Mouse (Mus musculus): ENCODE results near the gene Gucy2d. TPM values are rescaled to one million over a fixed set of nuclear protein-coding genes. Genes with fewer than 3 reads are reported as not detected.

Gucy2d gene
- polyA plus RNA-seq, 1 experiment, result 8.7 TPM

DNA sequence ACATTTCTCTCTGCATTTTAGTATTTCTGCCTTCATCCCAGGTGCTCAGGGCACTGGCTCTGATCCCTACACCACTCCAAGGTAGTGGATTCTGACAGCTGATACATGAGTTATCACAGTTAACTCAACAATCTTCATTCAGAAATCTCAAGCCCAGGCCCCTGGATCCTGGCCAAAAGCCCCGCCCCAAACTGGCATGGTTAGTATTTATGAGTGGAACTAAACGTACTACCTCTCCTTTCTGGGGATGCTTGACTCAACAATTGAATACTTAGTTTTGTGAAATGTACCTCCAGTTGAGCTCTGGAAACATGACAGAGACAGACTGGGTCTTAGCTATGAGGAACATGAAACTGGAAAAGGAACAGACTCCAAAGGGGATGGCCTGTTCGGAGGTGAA, 6.7 kb downstream of the Gucy2d start:
- H3K4me3 ChIP-seq (ENCODE audit: control insufficient read depth, low read depth, low read length), result no peak overlapping the region
- no peak overlapping the region for H3K27ac ChIP-seq (ENCODE audit: control insufficient read depth, insufficient read depth, low read depth, low read length)
- no peaks in the 10 kb centered on the region for H3K27me3 ChIP-seq (ENCODE audit: control insufficient read depth, insufficient read depth, low read length)
- no peak for TF ChIP-seq CTCF (IDR thresholded peaks at IDR 0.05; ENCODE audit: control insufficient read depth, insufficient read depth, insufficient replicate concordance, low read depth, low read length)
- TF ChIP-seq POLR2A (IDR thresholded peaks at IDR 0.05; ENCODE audit: control insufficient read depth, low read depth, low read length), result no peak
- H3K36me3 ChIP-seq (ENCODE audit: control insufficient read depth, insufficient read depth, low read length), result no peaks in the 10 kb centered on the region
- H3K4me1 ChIP-seq (ENCODE audit: control insufficient read depth, insufficient read depth, low read length), result no peaks in the 10 kb centered on the region

DNA sequence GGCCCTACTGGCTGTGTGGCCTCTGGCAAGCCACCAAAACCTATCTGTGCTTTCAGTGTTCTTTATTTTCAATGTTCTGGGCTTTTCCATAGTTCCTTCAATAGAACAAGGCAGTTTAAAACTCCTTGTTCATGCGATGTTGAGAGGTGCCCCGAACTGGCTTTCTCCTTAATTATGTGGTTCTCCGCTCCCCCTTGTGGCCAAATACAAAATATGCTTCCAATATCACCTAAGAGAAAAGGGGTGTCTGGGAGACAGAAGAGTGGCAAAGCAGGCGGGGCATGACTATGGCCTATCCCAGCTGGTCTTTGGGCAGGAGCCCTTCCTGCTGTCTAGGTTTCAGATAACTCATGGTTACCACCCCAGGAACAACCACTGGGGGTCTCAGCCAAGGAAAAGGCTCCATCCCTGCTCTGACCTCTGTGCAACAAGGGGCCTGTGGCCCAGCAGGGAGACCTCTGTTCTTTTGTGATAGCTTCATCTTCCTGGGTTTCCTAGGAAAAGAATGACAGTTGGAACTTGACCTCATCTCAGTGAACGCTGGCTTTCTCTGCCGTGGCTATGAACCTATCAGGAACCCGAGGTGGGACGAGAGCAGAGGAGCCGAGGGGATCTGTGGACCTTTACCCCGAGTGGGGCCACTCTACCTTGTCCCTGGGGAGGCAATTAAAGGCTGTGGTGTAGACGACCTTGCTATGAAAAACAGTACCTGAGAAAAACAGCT, 7.5 kb downstream of the Gucy2d start:
- H3K36me3 ChIP-seq (ENCODE audit: control insufficient read depth, insufficient read depth, low read length), result no peaks in the 10 kb centered on the region
- TF ChIP-seq CTCF (IDR thresholded peaks at IDR 0.05; ENCODE audit: control insufficient read depth, insufficient read depth, insufficient replicate concordance, low read depth, low read length), result no peak
- TF ChIP-seq POLR2A (IDR thresholded peaks at IDR 0.05; ENCODE audit: control insufficient read depth, low read depth, low read length), result no peak
- no peaks in the 10 kb centered on the region for H3K4me1 ChIP-seq (ENCODE audit: control insufficient read depth, insufficient read depth, low read length)
- H3K4me3 ChIP-seq (ENCODE audit: control insufficient read depth, low read depth, low read length), result no peak overlapping the region
- no peaks in the 10 kb centered on the region for H3K27me3 ChIP-seq (ENCODE audit: control insufficient read depth, insufficient read depth, low read length)
- no peak overlapping the region for H3K27ac ChIP-seq (ENCODE audit: control insufficient read depth, insufficient read depth, low read depth, low read length)

DNA sequence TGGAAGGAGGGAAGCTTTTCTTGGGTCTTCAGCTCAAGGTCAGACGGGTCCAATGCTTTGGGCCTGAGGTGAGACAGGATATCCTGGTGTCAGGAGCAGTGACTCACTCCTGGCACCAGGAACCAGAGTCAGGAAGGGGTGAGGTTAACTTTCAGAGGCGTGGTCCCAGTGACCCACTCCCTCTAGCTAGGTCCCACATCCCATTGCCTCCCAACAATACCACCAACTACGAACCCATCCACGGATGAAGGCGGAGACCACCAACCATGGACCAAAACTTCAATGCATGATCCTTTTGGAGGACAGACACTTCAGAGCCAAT, 8.1 kb downstream of the Gucy2d start:
- no peaks in the 10 kb centered on the region for H3K36me3 ChIP-seq (ENCODE audit: control insufficient read depth, insufficient read depth, low read length)
- H3K27ac ChIP-seq (ENCODE audit: control insufficient read depth, insufficient read depth, low read depth, low read length), result no peak overlapping the region
- H3K4me1 ChIP-seq (ENCODE audit: control insufficient read depth, insufficient read depth, low read length), result no peaks in the 10 kb centered on the region
- no peaks in the 10 kb centered on the region for H3K27me3 ChIP-seq (ENCODE audit: control insufficient read depth, insufficient read depth, low read length)
- no peak for TF ChIP-seq CTCF (IDR thresholded peaks at IDR 0.05; ENCODE audit: control insufficient read depth, insufficient read depth, insufficient replicate concordance, low read depth, low read length)
- no peak overlapping the region for H3K4me3 ChIP-seq (ENCODE audit: control insufficient read depth, low read depth, low read length)

DNA sequence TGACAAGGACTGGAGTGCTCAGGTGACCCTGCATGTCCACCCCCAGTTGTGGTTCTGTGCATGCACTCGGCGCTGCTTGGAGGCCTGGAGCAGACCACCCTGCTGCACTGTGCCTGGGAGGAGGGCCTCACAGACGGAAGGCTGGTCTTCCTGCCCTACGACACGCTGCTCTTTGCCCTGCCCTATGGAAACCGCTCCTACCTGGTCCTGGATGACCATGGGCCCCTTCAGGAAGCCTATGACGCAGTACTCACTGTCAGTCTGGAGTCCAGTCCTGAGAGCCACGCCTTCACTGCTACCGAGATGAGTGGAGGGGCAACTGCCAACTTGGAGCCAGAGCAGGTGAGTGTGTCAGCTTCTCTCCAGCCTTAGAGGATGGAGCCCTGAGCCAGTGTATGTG, 9.5 kb downstream of the Gucy2d start:
- no peaks in the 10 kb centered on the region for H3K36me3 ChIP-seq (ENCODE audit: control insufficient read depth, insufficient read depth, low read length)
- TF ChIP-seq POLR2A (IDR thresholded peaks at IDR 0.05; ENCODE audit: control insufficient read depth, low read depth, low read length) (no peak), CTCF (IDR thresholded peaks at IDR 0.05; ENCODE audit: control insufficient read depth, insufficient read depth, insufficient replicate concordance, low read depth, low read length) (no peak)
- H3K27me3 ChIP-seq (ENCODE audit: control insufficient read depth, insufficient read depth, low read length), result no peaks in the 10 kb centered on the region
- H3K4me1 ChIP-seq (ENCODE audit: control insufficient read depth, insufficient read depth, low read length), result no peaks in the 10 kb centered on the region
- no peak overlapping the region for H3K27ac ChIP-seq (ENCODE audit: control insufficient read depth, insufficient read depth, low read depth, low read length)
- H3K4me3 ChIP-seq (ENCODE audit: control insufficient read depth, low read depth, low read length), result no peak overlapping the region

DNA sequence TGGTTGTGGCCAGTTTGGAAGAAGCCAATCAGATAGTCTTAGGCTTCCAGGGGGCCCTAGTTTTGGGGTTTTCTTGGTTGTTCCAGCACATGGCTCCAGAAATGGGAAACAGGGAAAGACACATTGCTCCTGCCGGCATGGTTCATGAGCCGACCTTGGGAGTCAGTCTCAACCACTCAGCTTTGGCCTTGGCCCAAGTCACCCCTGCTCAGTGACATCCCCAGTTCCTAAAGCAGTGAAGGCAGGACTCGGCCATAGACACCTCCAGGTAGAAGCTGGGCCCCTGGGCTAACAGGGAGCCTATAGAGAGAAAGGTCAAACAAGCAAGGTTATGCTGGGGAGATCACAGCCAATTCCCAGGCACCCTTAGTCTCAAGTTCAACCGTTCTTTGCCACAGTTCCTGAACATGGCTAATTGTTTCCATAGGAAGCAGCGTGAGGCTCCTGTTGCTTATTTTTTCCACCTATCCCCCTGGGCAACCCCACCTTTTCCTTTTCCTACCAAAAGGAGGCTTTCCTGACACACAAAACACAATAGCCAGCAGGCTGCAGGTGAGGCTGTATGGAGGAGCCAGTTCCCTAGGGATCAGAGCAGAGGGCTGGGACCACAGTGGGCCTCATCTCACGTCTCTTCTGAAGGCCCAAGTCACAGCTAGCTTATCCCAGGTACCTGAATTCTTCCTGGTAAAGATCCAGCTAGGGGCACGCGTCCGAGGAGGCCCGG, 14.3 kb downstream of the Gucy2d start:
- no peaks in the 10 kb centered on the region for H3K36me3 ChIP-seq (ENCODE audit: control insufficient read depth, insufficient read depth, low read length)
- no peak overlapping the region for H3K27ac ChIP-seq (ENCODE audit: control insufficient read depth, insufficient read depth, low read depth, low read length)
- no peaks in the 10 kb centered on the region for H3K27me3 ChIP-seq (ENCODE audit: control insufficient read depth, insufficient read depth, low read length)
- no peak overlapping the region for H3K4me3 ChIP-seq (ENCODE audit: control insufficient read depth, low read depth, low read length)
- H3K4me1 ChIP-seq (ENCODE audit: control insufficient read depth, insufficient read depth, low read length), result no peaks in the 10 kb centered on the region
- TF ChIP-seq POLR2A (IDR thresholded peaks at IDR 0.05; ENCODE audit: control insufficient read depth, low read depth, low read length) (no peak), CTCF (IDR thresholded peaks at IDR 0.05; ENCODE audit: control insufficient read depth, insufficient read depth, insufficient replicate concordance, low read depth, low read length) (no peak)

DNA sequence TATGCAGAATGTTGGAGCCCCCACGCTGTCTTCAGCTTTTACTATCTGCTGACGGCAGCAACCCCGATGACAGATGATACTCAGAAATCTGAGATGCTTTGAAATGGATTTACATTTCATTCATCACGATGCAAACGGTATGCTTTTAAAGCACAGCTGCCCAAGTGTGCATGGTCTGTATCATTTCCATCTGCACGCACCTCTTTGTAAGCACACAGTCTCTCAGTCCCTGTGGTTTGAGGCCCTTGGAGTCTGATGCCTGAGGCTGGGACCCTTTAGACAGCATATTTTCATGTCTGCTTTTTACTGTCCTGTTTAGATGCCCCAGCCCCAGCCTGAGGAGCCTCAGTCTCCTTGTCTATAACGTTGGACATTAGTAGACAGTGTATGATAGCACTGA, 20.1 kb downstream of the Gucy2d start:
- no peak overlapping the region for H3K4me3 ChIP-seq (ENCODE audit: control insufficient read depth, low read depth, low read length)
- TF ChIP-seq CTCF (IDR thresholded peaks at IDR 0.05; ENCODE audit: control insufficient read depth, insufficient read depth, insufficient replicate concordance, low read depth, low read length) (no peak), POLR2A (IDR thresholded peaks at IDR 0.05; ENCODE audit: control insufficient read depth, low read depth, low read length) (no peak)
- H3K27ac ChIP-seq (ENCODE audit: control insufficient read depth, insufficient read depth, low read depth, low read length), result no peak overlapping the region
- H3K27me3 ChIP-seq (ENCODE audit: control insufficient read depth, insufficient read depth, low read length), result no peaks in the 10 kb centered on the region
- H3K4me1 ChIP-seq (ENCODE audit: control insufficient read depth, insufficient read depth, low read length), result no peaks in the 10 kb centered on the region
- no peaks in the 10 kb centered on the region for H3K36me3 ChIP-seq (ENCODE audit: control insufficient read depth, insufficient read depth, low read length)

DNA sequence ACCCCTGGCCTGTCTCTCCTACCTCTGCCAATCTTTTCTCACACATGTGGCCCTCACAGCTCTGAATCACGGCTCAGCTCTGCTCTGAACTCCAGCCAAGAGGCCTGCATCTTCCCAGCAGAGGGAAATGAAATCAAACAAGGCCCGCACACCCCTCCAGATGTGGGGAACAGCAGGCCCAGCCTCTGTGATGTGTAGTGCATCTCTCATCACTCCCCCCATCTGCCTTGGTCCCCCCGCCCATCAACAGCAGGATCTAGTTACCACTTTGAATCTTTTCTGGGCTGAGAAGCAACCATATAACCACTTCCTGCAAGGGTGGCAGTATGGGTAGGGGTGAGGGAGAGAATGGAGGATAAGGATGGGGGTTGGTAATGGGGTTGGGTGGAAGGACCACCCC, 28.9 kb downstream of the Gucy2d start:
- Histone ChIP-seq H3K27ac (ENCODE audit: control insufficient read depth, insufficient read depth, low read depth, low read length) (no peak overlapping the region), H3K27me3 (ENCODE audit: control insufficient read depth, insufficient read depth, low read length) (no peaks in the 10 kb centered on the region)

More for the DNA sequence above, 28.9 kb downstream of the Gucy2d start:
- Histone ChIP-seq H3K4me3 (ENCODE audit: control insufficient read depth, low read depth, low read length) (no peak overlapping the region), H3K36me3 (ENCODE audit: control insufficient read depth, insufficient read depth, low read length) (no peaks in the 10 kb centered on the region), H3K4me1 (ENCODE audit: control insufficient read depth, insufficient read depth, low read length) (peaks cover 2% of the 10 kb centered on the region; the same call in 1 of the 2 replicates)
- TF ChIP-seq CTCF (IDR thresholded peaks at IDR 0.05; ENCODE audit: control insufficient read depth, insufficient read depth, insufficient replicate concordance, low read depth, low read length), result no peak
- TF ChIP-seq POLR2A (IDR thresholded peaks at IDR 0.05; ENCODE audit: control insufficient read depth, low read depth, low read length), result no peak
